28 mouse cellular contexts compared by ENCODE assay signal in the genomic region with DNA sequence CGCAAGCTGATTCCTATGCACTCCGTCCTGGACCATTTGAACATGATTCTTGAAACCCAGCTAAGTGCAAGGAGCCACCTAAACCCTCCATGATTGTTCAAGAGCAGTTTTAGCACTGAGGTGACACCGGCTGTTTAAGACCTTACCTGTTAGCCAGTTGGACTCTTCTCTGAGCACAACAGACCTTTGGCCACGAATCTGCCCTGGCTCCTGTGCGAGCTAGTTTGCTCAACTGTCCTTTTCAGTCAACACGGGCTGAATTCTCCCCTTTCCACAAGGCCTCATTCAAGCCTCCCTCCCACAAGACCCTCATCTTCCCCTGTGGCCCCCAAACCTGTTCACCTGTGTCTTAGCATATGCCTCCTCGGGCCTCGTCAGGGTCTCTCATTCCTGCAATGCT. TPM values are rescaled to one million over a fixed set of nuclear protein-coding genes. Genes with fewer than 3 reads are reported as not detected.
DNase-seq lines count a peak whose midpoint lies in the region; ATAC-seq and TF ChIP-seq lines count a peak whose summit lies in the region.
"Had no signal": no experiment of that assay in that cellular context is flagged by ENCODE, and none has a peak within 500 bp of the region (broad histone marks: within the 10 kb centered on the region; RNA-seq: fewer than 3 reads in every experiment).

No protein-coding gene starts in this region.

- H3K79me2 ChIP-seq in liver, adult 2 months (ENCODE audit: control insufficient read depth, insufficient read depth, low read length): no peaks in the 10 kb centered on the region

- H3K4me3 ChIP-seq in kidney, embryonic 14.5 days (ENCODE audit: low read length): no peak overlapping the region
- no peak overlapping the region for H3K4me3 ChIP-seq in liver, adult 2 months (ENCODE audit: insufficient read depth, low read depth, low read length)
- no peak overlapping the region for H3K4me3 ChIP-seq in liver, embryonic 12.5 days
- no peak overlapping the region for H3K4me3 ChIP-seq in midbrain, embryonic 10.5 days
- H3K4me3 ChIP-seq: embryonic facial prominence, embryonic 13.5 days; embryonic facial prominence, embryonic 15.5 days; erythroblast, embryonic 14.5 days; forebrain, embryonic 10.5 days; forebrain, embryonic 12.5 days had no signal

- ATAC-seq in kidney, embryonic 14.5 days (ENCODE audit: low FRiP score, low TSS enrichment): no peak
- no peak for ATAC-seq in liver, embryonic 12.5 days
- ATAC-seq: activated CD4-positive, CD25-positive, alpha-beta regulatory T cell, adult 4 months; forebrain, embryonic 14.5 days; forebrain, embryonic 16.5 days; Patski had no signal

- TF ChIP-seq POLR2A in liver, adult 2 months (IDR thresholded peaks at IDR 0.05; ENCODE audit: extremely low read depth, insufficient read depth, low read length): no peak

- DNase-seq in kidney, adult 11 months: peak; percentile 4
- no peak for DNase-seq in kidney, adult 18-20 months
- peak; percentile 20 for DNase-seq in kidney, adult 9 months
- DNase-seq in liver, adult 2 months (ENCODE audit: extremely low read depth, low read depth, low spot score): peak; percentile 96
- peak; percentile 62 for DNase-seq in adipocyte (ENCODE audit: low spot score)
- DNase-seq in midbrain, embryonic 10.5 days (ENCODE audit: low spot score): no peak
- DNase-seq: adrenal gland, adult 2 months; adrenal gland, postnatal 10 days; adrenal gland, postnatal 25 days; cerebellum, adult 11 months; cerebellum, adult 18-20 months; cerebellum, adult 8-10 months; cerebellum, adult 9-11 months; cerebellum, postnatal 14 days; cerebellum, postnatal 36 days; embryo, embryonic 11 days had no signal

- WGBS in kidney, embryonic 14.5 days: 95% methylated on average over 8 of the region's 8 CpGs
- WGBS in liver, adult 2 months: 66% methylated on average over 8 of the region's 8 CpGs
- 72% methylated on average over 8 of the region's 8 CpGs for WGBS in liver, embryonic 12.5 days (ENCODE audit: insufficient replicate concordance)
- 94% methylated on average over 8 of the region's 8 CpGs for WGBS in midbrain, embryonic 10.5 days

- no peaks in the 10 kb centered on the region for H3K9me3 ChIP-seq in kidney, embryonic 14.5 days (ENCODE audit: control insufficient read depth, low read length)
- H3K9me3 ChIP-seq in liver, embryonic 12.5 days (replicated peaks): no peaks in the 10 kb centered on the region
- no peaks in the 10 kb centered on the region for H3K9me3 ChIP-seq in midbrain, embryonic 10.5 days (replicated peaks)
- H3K9me3 ChIP-seq: embryonic facial prominence, embryonic 13.5 days; embryonic facial prominence, embryonic 15.5 days; forebrain, embryonic 10.5 days; forebrain, embryonic 12.5 days; G1E had no signal

- H3K9ac ChIP-seq in kidney, embryonic 14.5 days (ENCODE audit: low read depth, low read length): no peak overlapping the region
- no peak overlapping the region for H3K9ac ChIP-seq in liver, adult 2 months (ENCODE audit: low read depth, low read length)
- no peak overlapping the region for H3K9ac ChIP-seq in liver, embryonic 12.5 days
- H3K9ac ChIP-seq: embryonic facial prominence, embryonic 13.5 days; embryonic facial prominence, embryonic 15.5 days; forebrain, embryonic 12.5 days had no signal

- no peaks in the 10 kb centered on the region for H3K36me3 ChIP-seq in kidney, embryonic 14.5 days (ENCODE audit: control insufficient read depth, insufficient read depth, low read length)
- no peaks in the 10 kb centered on the region for H3K36me3 ChIP-seq in liver, adult 2 months (ENCODE audit: control insufficient read depth, insufficient read depth, low read length)
- no peaks in the 10 kb centered on the region for H3K36me3 ChIP-seq in liver, embryonic 12.5 days
- no peaks in the 10 kb centered on the region for H3K36me3 ChIP-seq in midbrain, embryonic 10.5 days
- H3K36me3 ChIP-seq: embryonic facial prominence, embryonic 13.5 days; embryonic facial prominence, embryonic 15.5 days; forebrain, embryonic 10.5 days; forebrain, embryonic 12.5 days; G1E had no signal

- no peak overlapping the region for H3K4me2 ChIP-seq in kidney, embryonic 14.5 days (replicated peaks; ENCODE audit: low read depth, low read length)
- H3K4me2 ChIP-seq in liver, embryonic 12.5 days: no peak overlapping the region
- H3K4me2 ChIP-seq: embryonic facial prominence, embryonic 13.5 days; embryonic facial prominence, embryonic 15.5 days; forebrain, embryonic 12.5 days had no signal

- no peak overlapping the region for H3K27ac ChIP-seq in kidney, embryonic 14.5 days (ENCODE audit: low read depth, low read length)
- peak overlapping the region; percentile 96 for H3K27ac ChIP-seq in liver, adult 2 months (replicated peaks; ENCODE audit: insufficient read depth, low read depth, low read length)
- H3K27ac ChIP-seq in liver, embryonic 12.5 days: no peak overlapping the region
- no peak overlapping the region for H3K27ac ChIP-seq in midbrain, embryonic 10.5 days (replicated peaks)
- H3K27ac ChIP-seq: embryonic facial prominence, embryonic 13.5 days; embryonic facial prominence, embryonic 15.5 days; forebrain, embryonic 10.5 days; forebrain, embryonic 12.5 days had no signal

- no peaks in the 10 kb centered on the region for H3K4me1 ChIP-seq in kidney, embryonic 14.5 days (ENCODE audit: control insufficient read depth, insufficient read depth, low read length)
- peaks cover 33% of the 10 kb centered on the region for H3K4me1 ChIP-seq in liver, adult 2 months (ENCODE audit: control insufficient read depth, insufficient read depth, low read length)
- 0 out of 2 replicates have a peak, but pooled peaks cover 4% of the 10 kb centered on the region for H3K4me1 ChIP-seq in liver, embryonic 12.5 days
- peaks cover 7% of the 10 kb centered on the region for H3K4me1 ChIP-seq in midbrain, embryonic 10.5 days
- H3K4me1 ChIP-seq: forebrain, embryonic 12.5 days had no signal

- no peak for TF ChIP-seq CTCF in liver, adult 2 months (IDR thresholded peaks at IDR 0.05; ENCODE audit: low read depth, low read length)

- no peaks in the 10 kb centered on the region for H3K27me3 ChIP-seq in kidney, embryonic 14.5 days (ENCODE audit: control insufficient read depth, insufficient read depth, low read length)
- H3K27me3 ChIP-seq in liver, adult 2 months (ENCODE audit: control insufficient read depth, insufficient read depth, low read length): no peaks in the 10 kb centered on the region
- no peaks in the 10 kb centered on the region for H3K27me3 ChIP-seq in liver, embryonic 12.5 days (replicated peaks)
- H3K27me3 ChIP-seq in midbrain, embryonic 10.5 days (ENCODE audit: low read depth, poor library complexity, severe bottlenecking): no peaks in the 10 kb centered on the region
- H3K27me3 ChIP-seq: embryonic facial prominence, embryonic 13.5 days; embryonic facial prominence, embryonic 15.5 days; forebrain, embryonic 12.5 days; Patski had no signal

RNA-seq across cellular contexts. Expression of a gene that starts 52.7 kb away (rescaled TPM):
- 4.2 and 6.0 TPM in 2 replicates for polyA plus RNA-seq in kidney, embryonic 14.5 days (2014; fragmentation: Nextera tagmentation; extraction: Ambion mirVana)
- 0.37 and 0.67 TPM in 2 replicates for total RNA-seq in liver, adult 2 months (2014; rRNA removed)
- polyA plus RNA-seq in liver, adult 2 months (2012; rRNA removed): 0.44 and 0.46 TPM in 2 replicates
- polyA plus RNA-seq in liver, embryonic 12.5 days (2016; fragmentation: Nextera tagmentation; extraction: Ambion mirVana): 2.1 and 2.6 TPM in 2 replicates
- polyA plus RNA-seq in midbrain, embryonic 10.5 days (2016; fragmentation: Nextera tagmentation; extraction: Ambion mirVana): 6.1 and 7.6 TPM in 2 replicates
- polyA plus RNA-seq: activated CD4-positive, CD25-positive, alpha-beta regulatory T cell, adult 4 months; erythroblast, embryonic 14.5 days; G1E had no signal

Comparison
In these comparisons a context has a peak if more than half of its experiments do, and no peak if none do; other contexts are left out.
1. DNase-seq: peak in kidney, adult 11 months (single experiment), kidney, adult 9 months (single experiment), liver, adult 2 months (single experiment) and adipocyte (single experiment); none in kidney, adult 18-20 months (single experiment) and midbrain, embryonic 10.5 days (single experiment).